Mouse (Mus musculus): Measurements from ENCODE around the gene Fbxl17.

DNA sequence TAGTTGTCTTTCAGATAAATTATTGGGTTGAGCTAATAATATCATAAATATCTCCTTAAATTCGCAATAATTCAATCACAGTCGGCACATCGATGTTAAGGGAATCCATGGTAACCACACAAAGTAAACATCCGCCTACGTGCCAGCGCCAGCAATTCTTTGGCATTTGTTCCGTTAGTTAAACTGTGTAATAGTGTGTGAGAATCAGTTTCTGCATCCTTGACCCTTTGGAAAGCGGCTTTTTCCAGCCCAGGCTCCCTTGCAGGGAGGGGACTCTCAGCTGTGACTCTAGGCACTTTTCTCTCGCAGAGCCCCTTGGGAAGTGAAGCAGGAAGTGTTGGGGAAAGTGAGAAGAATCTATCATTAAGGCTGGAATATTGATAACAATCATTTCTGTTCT, 314.3 kb downstream of the Fbxl17 start:
- TF ChIP-seq CTCF (IDR thresholded peaks at IDR 0.05; ENCODE audit: control insufficient read depth, insufficient read depth, insufficient replicate concordance, low read depth, low read length) (no peak), POLR2A (IDR thresholded peaks at IDR 0.05; ENCODE audit: control insufficient read depth, low read depth, low read length) (no peak)
